Mouse (Mus musculus): Measurements from ENCODE around the gene Tfpi2.

DNA sequence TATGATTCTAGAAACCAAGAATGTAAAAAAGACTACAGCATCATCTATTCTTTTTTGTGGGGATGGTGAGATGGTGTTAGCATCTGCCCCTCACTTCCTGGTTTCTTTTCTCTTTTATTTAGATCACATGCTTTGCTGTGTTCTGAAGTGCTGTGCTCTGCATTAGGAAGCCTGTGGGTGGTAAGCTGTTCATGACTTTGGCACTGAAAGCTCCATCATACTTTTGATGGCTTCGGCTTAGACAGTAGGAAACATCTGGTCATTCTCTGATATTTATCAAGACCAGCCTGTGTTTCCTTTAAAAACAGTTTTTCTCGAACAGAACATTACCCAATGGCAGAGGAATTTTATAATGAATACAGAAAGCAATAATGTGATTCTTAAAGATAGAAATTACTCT, 37.6 kb upstream of the Tfpi2 start:
- no peak for TF ChIP-seq CTCF (IDR thresholded peaks at IDR 0.05; ENCODE audit: borderline replicate concordance, insufficient read depth, low read depth, low read length)
- TF ChIP-seq POLR2A (IDR thresholded peaks at IDR 0.05; ENCODE audit: borderline replicate concordance, insufficient read depth, low read length), result no peak
